Mouse (Mus musculus) C2C12 (cell line): ENCODE measurements around the gene Prkab1. TPM values are rescaled to one million over a fixed set of nuclear protein-coding genes. Genes with fewer than 3 reads are reported as not detected.

ENCODE experiments used
- H3K27me3 ChIP-seq: one replicate; pipeline ENCODE4 v1.6.1; 2011; ENCODE audit not compliant: control insufficient read depth, insufficient read depth, insufficient read length
- H3K36me3 ChIP-seq: one replicate; pipeline ENCODE4 v1.6.1; 2011; ENCODE audit not compliant: control insufficient read depth, insufficient read depth
- H3K4me3 ChIP-seq: one replicate; pipeline ENCODE4 v1.5.1; 2011; ENCODE audit warnings: mild to moderate bottlenecking, control low read depth; ENCODE audit not compliant: poor library complexity, insufficient read depth, severe bottlenecking
- H3K79me2 ChIP-seq: one replicate; pipeline ENCODE4 v1.6.1; 2011; ENCODE audit not compliant: control insufficient read depth, insufficient read depth
- H3K79me3 ChIP-seq: one replicate; pipeline ENCODE4 v1.6.1; 2011; ENCODE audit warnings: low read depth, control low read depth
- H3ac ChIP-seq: one replicate; pipeline ENCODE3; 2011; ENCODE audit warnings: low read depth; ENCODE audit not compliant: control insufficient read depth, insufficient read length
- CEBPB ChIP-seq: IDR thresholded peaks from one replicate; pipeline ENCODE4 v1.6.1; 2011; ENCODE audit warnings: low read depth, mild to moderate bottlenecking, control low read depth, moderate library complexity
- CTCF ChIP-seq: IDR thresholded peaks from one replicate; pipeline ENCODE4 v1.5.1; 2011; ENCODE audit not compliant: control insufficient read depth, insufficient read depth, insufficient read length
- FOSL1 ChIP-seq: IDR thresholded peaks from one replicate; pipeline ENCODE4 v1.8.0; 2011; ENCODE audit warnings: mild to moderate bottlenecking, low read length; ENCODE audit not compliant: poor library complexity, insufficient read depth, severe bottlenecking
- MAX ChIP-seq: IDR thresholded peaks from one replicate; pipeline ENCODE4 v1.6.1; 2011; ENCODE audit warnings: mild to moderate bottlenecking, control low read depth
- MYOD1 ChIP-seq: IDR thresholded peaks from one replicate; pipeline ENCODE4 v1.6.1; 2011; ENCODE audit warnings: low read depth; ENCODE audit not compliant: control insufficient read depth, insufficient read length
- MYOG ChIP-seq: IDR thresholded peaks from one replicate; pipeline ENCODE4 v1.6.1; 2011; ENCODE audit not compliant: control insufficient read depth, insufficient read length; ENCODE audit errors: extremely low read depth
- USF1 ChIP-seq: IDR thresholded peaks from one replicate; pipeline ENCODE4 v1.6.1; 2011; ENCODE audit warnings: low read depth, mild to moderate bottlenecking, control low read depth, moderate library complexity
- polyA plus RNA-seq: library from polyadenylated mRNA; unstranded; fragments of >200 nt; fragmentation: generic; extraction: Trizol; gene quantifications from one replicate; pipeline ENCODE4 v1.2.1, GENCODE M21; 2012; ENCODE audit warnings: missing spikeins

Prkab1 gene
- polyA plus RNA-seq, 1 experiment = 48.6 TPM

DNA sequence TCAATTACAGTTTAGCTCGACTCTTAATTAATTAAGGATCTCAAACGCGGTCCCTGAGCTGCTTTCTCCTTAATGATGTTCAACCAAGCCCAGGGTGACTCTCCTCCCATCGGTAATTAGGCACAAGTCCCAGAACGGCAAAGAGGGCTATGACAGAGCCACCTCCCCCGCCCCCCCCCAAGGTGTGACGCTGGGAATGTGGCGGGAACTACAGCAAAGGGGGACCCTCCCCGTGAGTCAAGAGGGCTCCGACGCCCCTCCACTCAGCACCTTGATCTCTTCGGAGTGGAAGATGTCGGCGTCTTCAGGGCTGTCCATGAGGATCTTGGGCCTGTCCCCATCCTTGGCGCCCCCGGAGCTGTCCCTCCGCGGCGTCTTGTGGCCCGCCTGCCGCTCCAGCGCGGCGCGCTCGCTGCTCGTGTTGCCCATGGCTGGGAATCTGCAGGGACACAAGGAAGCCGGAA is 455 bp downstream of the Prkab1 start:
- Histone ChIP-seq H3K27me3 (no peaks in the 10 kb centered on the region), H3ac (peak overlapping the region; percentile 64), H3K79me2 (peaks cover 31% of the 10 kb centered on the region), H3K36me3 (peaks cover 40% of the 10 kb centered on the region), H3K4me3 (peak overlapping the region; percentile 80), H3K79me3 (peaks cover 24% of the 10 kb centered on the region)
- no peak for TF ChIP-seq FOSL1

DNA sequence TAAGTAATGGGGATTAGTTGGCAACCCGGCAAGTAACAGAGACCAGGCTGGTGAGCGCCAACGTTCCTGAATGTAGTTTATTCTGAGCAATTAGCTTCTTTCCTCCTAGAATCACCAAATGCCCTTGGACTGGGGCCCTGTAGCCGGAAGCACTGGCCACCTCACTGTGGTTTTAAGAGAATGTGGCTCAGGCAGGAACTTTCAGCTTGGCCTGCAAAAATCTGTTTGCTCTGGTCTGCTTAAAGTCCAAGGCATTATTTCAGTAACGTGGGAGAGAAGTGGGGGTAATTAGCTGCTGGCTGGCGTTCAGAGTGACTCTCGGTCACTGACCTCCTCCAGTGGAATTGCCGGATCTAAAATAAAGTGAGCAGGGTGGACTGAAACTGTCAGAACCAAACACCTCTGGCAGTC is 1.1 kb downstream of the Prkab1 start:
- Histone ChIP-seq H3ac (peak overlapping the region; percentile 64), H3K27me3 (no peaks in the 10 kb centered on the region), H3K79me2 (peaks cover 31% of the 10 kb centered on the region), H3K36me3 (peaks cover 46% of the 10 kb centered on the region), H3K4me3 (peak overlapping the region; percentile 80), H3K79me3 (peaks cover 24% of the 10 kb centered on the region)
- TF ChIP-seq MYOG (no peak), CEBPB (no peak), FOSL1 (no peak), MAX (no peak), MYOD1 (no peak), CTCF (no peak), USF1 (no peak)

DNA sequence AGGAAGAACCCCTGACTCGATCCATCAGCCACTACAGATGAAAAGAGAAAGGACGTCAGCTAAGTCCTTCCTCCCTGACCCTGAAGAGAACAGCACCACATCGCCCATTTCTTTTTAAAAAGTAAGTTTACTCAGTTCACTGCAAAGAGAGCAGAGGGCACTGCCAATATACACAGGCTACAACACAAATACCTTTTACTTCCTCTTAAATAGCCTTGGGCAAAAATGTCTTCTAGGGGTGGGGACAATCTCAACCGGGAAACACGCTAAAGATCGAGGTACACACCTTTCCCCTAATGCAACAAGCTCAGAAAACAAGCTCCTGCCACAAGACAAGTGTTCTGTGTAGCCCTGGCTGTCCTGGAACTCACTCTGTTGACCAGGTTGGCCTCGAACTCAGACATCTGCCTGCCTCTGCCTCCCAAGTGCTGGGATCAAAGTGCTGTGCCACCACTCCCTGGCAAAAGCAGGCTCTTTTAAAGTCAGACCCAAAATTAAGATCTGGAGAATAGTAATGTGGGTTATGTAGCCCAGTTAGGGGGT is 1.6 kb downstream of the Prkab1 start:
- peak overlapping the region; percentile 6 for H3ac ChIP-seq
- H3K27me3 ChIP-seq = no peaks in the 10 kb centered on the region
- H3K36me3 ChIP-seq = peaks cover 51% of the 10 kb centered on the region
- H3K79me3 ChIP-seq = peaks cover 24% of the 10 kb centered on the region
- no peak for TF ChIP-seq MYOD1
- no peak for TF ChIP-seq MAX
- no peak for TF ChIP-seq FOSL1
- no peak for TF ChIP-seq USF1
- no peak for TF ChIP-seq MYOG
- peak overlapping the region; percentile 80 for H3K4me3 ChIP-seq
- H3K79me2 ChIP-seq = peaks cover 31% of the 10 kb centered on the region

DNA sequence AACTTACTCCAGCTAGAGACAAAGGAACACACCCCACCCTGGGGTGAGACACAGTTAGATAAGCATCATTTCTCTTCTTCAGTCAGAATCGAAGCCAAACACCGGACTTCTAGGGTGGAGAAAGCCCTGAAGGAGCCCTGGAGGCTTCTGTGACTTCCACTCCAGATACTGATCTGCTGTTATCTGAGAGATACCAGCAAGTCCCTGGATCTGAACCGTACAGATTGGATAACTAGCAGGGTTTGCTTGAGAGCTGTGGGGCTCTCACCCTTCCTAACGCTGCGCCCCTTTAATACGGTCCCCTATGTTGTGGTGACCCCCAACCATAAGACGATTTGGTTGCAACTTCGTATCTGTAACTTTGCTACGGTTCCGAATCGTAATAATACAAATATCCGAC is 2.2 kb downstream of the Prkab1 start:
- H3K36me3 ChIP-seq = peaks cover 57% of the 10 kb centered on the region
- H3K79me2 ChIP-seq = peaks cover 31% of the 10 kb centered on the region
- no peak overlapping the region for H3K4me3 ChIP-seq
- peaks cover 24% of the 10 kb centered on the region for H3K79me3 ChIP-seq
- H3K27me3 ChIP-seq = no peaks in the 10 kb centered on the region
- no peak overlapping the region for H3ac ChIP-seq
- TF ChIP-seq USF1 (no peak), CTCF (no peak), CEBPB (no peak), FOSL1 (no peak), MYOD1 (no peak), MYOG (no peak), MAX (no peak)

DNA sequence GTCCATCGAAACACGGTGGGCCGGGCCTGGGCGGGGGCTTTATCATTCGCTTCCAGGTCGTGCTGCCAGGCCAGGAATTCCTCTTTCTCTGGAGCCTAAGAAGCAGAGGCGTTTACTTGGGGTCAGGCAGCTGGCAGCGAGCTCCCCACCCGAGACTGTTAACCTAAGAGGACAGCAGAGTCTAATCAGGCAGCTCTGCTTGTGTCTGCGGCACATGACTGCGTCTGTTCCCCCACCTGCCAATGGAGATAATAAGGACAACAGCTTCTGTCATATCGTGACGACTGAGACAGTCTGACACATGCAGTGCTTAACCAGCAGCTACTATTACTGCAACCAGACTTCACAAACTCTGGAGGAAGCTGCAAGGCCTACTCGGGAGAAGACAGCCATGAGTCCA is 2.8 kb downstream of the Prkab1 start:
- Histone ChIP-seq H3ac (no peak overlapping the region), H3K4me3 (no peak overlapping the region), H3K36me3 (peaks cover 62% of the 10 kb centered on the region), H3K27me3 (no peaks in the 10 kb centered on the region), H3K79me3 (peaks cover 24% of the 10 kb centered on the region), H3K79me2 (peaks cover 31% of the 10 kb centered on the region)
- TF ChIP-seq MYOD1 (no peak), USF1 (no peak), CTCF (no peak), FOSL1 (no peak), CEBPB (no peak), MYOG (no peak), MAX (no peak)

DNA sequence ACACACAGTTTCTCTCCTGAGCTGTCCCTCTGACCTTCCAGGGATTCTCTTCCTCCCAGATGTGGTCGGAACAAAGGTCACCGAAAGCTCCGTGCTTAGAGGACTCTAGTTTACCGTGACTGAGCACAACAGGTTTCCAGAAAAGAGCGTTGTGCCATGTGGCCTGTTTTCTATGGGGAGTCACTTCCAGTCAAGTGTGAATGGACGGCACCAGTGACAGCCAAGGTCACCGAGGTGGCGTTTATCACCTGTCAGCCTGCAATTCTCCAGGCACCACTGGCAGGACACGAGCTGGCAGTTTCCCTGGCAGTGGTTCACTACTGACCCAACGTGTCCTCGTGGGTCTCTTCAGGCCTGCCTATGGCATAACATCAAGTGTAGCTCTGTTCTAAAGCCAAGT is 4.9 kb downstream of the Prkab1 start:
- Histone ChIP-seq H3K27me3 (no peaks in the 10 kb centered on the region), H3K36me3 (peaks cover 83% of the 10 kb centered on the region), H3K79me2 (peaks cover 31% of the 10 kb centered on the region), H3K79me3 (peaks cover 24% of the 10 kb centered on the region), H3K4me3 (no peak overlapping the region), H3ac (no peak overlapping the region)
- TF ChIP-seq FOSL1 = no peak
- TF ChIP-seq CTCF = no peak
- no peak for TF ChIP-seq USF1
- no peak for TF ChIP-seq MYOD1
- no peak for TF ChIP-seq MYOG
- no peak for TF ChIP-seq MAX
- TF ChIP-seq CEBPB = no peak
